Mouse (Mus musculus): ENCODE measurements at regions not wholly inside any gene's neighbourhood (a gene's known extent, or its start where the extent isn't known, plus 50 kb on each side); places are given as distances from the start of the nearest gene placed in this dataset.

DNA sequence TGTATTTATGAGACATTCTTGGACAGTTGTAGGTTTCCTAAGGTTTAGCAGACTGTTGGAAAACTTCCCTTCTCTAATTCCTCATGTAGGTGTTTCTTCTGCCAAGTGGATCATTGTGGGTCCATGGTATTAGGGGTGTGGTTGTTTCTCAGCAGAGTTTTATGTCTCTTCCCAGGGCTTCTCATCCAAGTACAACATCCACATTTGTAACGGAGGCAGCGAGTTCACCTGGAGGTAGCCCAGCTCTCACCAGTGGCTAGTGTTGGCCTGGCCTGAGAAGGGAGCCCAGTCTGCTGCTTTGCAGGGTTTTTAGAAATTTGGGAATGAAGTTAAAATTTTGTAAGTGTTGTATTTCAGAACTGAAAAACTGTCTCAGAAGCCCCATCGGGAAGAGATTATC is 122.4 kb downstream of the Wnt5a start:
- TF ChIP-seq CTCF (conservative IDR thresholded peaks at IDR 0.05; ENCODE audit: insufficient read depth, insufficient read length, low read depth, low read length) (no peak), POLR2A (IDR thresholded peaks at IDR 0.05; ENCODE audit: low read depth, low read length) (no peak)

Data from kidney, adult 2 months (tissue).